Mouse (Mus musculus) intestine, embryonic 15.5 days (tissue): ENCODE measurements at regions not wholly inside any gene's neighbourhood (a gene's known extent, or its start where the extent isn't known, plus 50 kb on each side); places are given as distances from the start of the nearest gene placed in this dataset.
A peak's percentile ranks its signal among the peaks of the same experiment; 100 is the strongest.

ENCODE experiments used
- ATAC-seq: fragments of 200-750 bp; cut with Nextera tagmentation; 2 replicates; pipeline ENCODE4 v1.8.0; 2017; ENCODE audit warnings: moderate TSS enrichment, moderate library complexity
- H3K27ac ChIP-seq: fragments of 300-500 bp; sonication (generic); 2 replicates; pipeline ENCODE4 v1.5.1; 2015; ENCODE audit warnings: mild to moderate bottlenecking, inconsistent platforms
- H3K27me3 ChIP-seq: fragments of 300-500 bp; sonication (generic); replicated peaks from 2 replicates; pipeline ENCODE4 v1.6.1; 2015; ENCODE audit warnings: inconsistent platforms
- H3K36me3 ChIP-seq: fragments of 300-500 bp; sonication (generic); 2 replicates; pipeline ENCODE4 v1.6.1; 2015; ENCODE audit warnings: inconsistent platforms
- H3K4me1 ChIP-seq: fragments of 300-500 bp; sonication (generic); replicated peaks from 2 replicates; pipeline ENCODE4 v1.6.1; 2015; ENCODE audit warnings: inconsistent platforms
- H3K4me2 ChIP-seq: fragments of 300-500 bp; sonication (generic); replicated peaks from 2 replicates; pipeline ENCODE4 v1.6.1; 2015; ENCODE audit warnings: mild to moderate bottlenecking, inconsistent platforms
- H3K4me3 ChIP-seq: fragments of 300-500 bp; sonication (generic); replicated peaks from 2 replicates; pipeline ENCODE4 v1.5.1; 2015; ENCODE audit warnings: inconsistent platforms
- H3K9ac ChIP-seq: fragments of 300-500 bp; sonication (generic); 2 replicates; pipeline ENCODE4 v1.6.1; 2015; ENCODE audit warnings: inconsistent platforms
- H3K9me3 ChIP-seq: fragments of 300-500 bp; sonication (generic); 2 replicates; pipeline ENCODE4 v1.6.1; 2016; ENCODE audit warnings: inconsistent platforms
- WGBS: fragments of 180-500 bp; shearing (Covaris S2); methylation state at CpG from one replicate; pipeline ENCODE4 v1.1.7; 2015; 5-methylcytosine and 5-hydroxymethylcytosine counted together

- H3K4me2 ChIP-seq = no peak overlapping the region
- no peaks in the 10 kb centered on the region for H3K27me3 ChIP-seq
- H3K4me3 ChIP-seq = no peak overlapping the region
- H3K9ac ChIP-seq = no peak overlapping the region
- WGBS = 73% methylated on average over 1 of the region's 1 CpGs
- H3K27ac ChIP-seq = no peak overlapping the region
- no peaks in the 10 kb centered on the region for H3K9me3 ChIP-seq
- no peaks in the 10 kb centered on the region for H3K4me1 ChIP-seq
- no peaks in the 10 kb centered on the region for H3K36me3 ChIP-seq
- peak; percentile 84 for ATAC-seq
Measured at GRCm38 (mm10) chrX:63466350-63466749, 685.6 kb downstream of the Gm6760 start.
